Mouse (Mus musculus) thymus, adult 2 months (tissue): ENCODE measurements around the gene St6galnac6. TPM values are rescaled to one million over a fixed set of nuclear protein-coding genes. Genes with fewer than 3 reads are reported as not detected.
A peak's percentile ranks its signal among the peaks of the same experiment; 100 is the strongest.

Source experiments
- DNase-seq: peaks from one replicate; pipeline ENCODE4 v3.0.0; 2021
- H3K27ac ChIP-seq: fragments of 200-500 bp; 2 replicates; pipeline ENCODE4 v1.5.1; 2012; ENCODE audit warnings: low read length, control low read depth; ENCODE audit not compliant: control insufficient read depth, insufficient read depth
- H3K27me3 ChIP-seq: fragments of 200-500 bp; 2 replicates; pipeline ENCODE4 v1.6.1; 2012; ENCODE audit warnings: mild to moderate bottlenecking, low read length, moderate library complexity, mixed read lengths; ENCODE audit not compliant: control insufficient read depth, insufficient read depth
- H3K36me3 ChIP-seq: fragments of 200-500 bp; 2 replicates; pipeline ENCODE4 v1.6.1; 2012; ENCODE audit warnings: mild to moderate bottlenecking, low read length, moderate library complexity; ENCODE audit not compliant: control insufficient read depth, insufficient read depth
- H3K4me1 ChIP-seq: fragments of 200-500 bp; replicated peaks from 2 replicates; pipeline ENCODE4 v1.6.1; 2012; ENCODE audit warnings: low read length; ENCODE audit not compliant: control insufficient read depth, insufficient read depth
- H3K4me3 ChIP-seq: fragments of 200-500 bp; 2 replicates; pipeline ENCODE4 v1.5.1; 2012; ENCODE audit warnings: mild to moderate bottlenecking, low read length, control low read depth, moderate library complexity; ENCODE audit not compliant: control insufficient read depth, insufficient read depth
- CTCF ChIP-seq: fragments of 200-500 bp; IDR thresholded peaks from 2 replicates; pipeline ENCODE4 v1.5.1; 2012; ENCODE audit warnings: mild to moderate bottlenecking, control low read depth, low read length, moderate library complexity, borderline replicate concordance; ENCODE audit not compliant: control insufficient read depth, poor library complexity, insufficient read depth; ENCODE audit errors: extremely low read depth
- POLR2A ChIP-seq: fragments of 200-500 bp; IDR thresholded peaks from 2 replicates; pipeline ENCODE4 v1.6.1; 2012; ENCODE audit warnings: mild to moderate bottlenecking, low read length, control low read depth, moderate library complexity; ENCODE audit not compliant: control insufficient read depth, poor library complexity, insufficient read depth; ENCODE audit errors: extremely low read depth
- WGBS: fragments of 180-500 bp; shearing (Covaris S2); methylation state at CpG from one replicate; pipeline ENCODE4 v1.1.7; 2018; 5-methylcytosine and 5-hydroxymethylcytosine counted together
- polyA plus RNA-seq: library from polyadenylated mRNA; depleted of rRNA; stranded (reverse); fragments of >200 nt; gene quantifications from 2 replicates; pipeline ENCODE4 v1.2.3, GENCODE M21; 2012

St6galnac6 gene
- polyA plus RNA-seq, 1 experiment = 25.9 TPM

- no peak for DNase-seq
- WGBS = 83% methylated on average over 4 of the region's 4 CpGs
- no peaks in the 10 kb centered on the region for H3K36me3 ChIP-seq
- H3K27ac ChIP-seq = no peak overlapping the region
- no peak overlapping the region for H3K4me3 ChIP-seq
- no peaks in the 10 kb centered on the region for H3K4me1 ChIP-seq
- TF ChIP-seq POLR2A (no peak), CTCF (no peak)
- H3K27me3 ChIP-seq = no peaks in the 10 kb centered on the region
These were observed 28.6 kb downstream of the St6galnac6 start for GRCm38 (mm10) chr2:32628044-32628550.

DNA sequence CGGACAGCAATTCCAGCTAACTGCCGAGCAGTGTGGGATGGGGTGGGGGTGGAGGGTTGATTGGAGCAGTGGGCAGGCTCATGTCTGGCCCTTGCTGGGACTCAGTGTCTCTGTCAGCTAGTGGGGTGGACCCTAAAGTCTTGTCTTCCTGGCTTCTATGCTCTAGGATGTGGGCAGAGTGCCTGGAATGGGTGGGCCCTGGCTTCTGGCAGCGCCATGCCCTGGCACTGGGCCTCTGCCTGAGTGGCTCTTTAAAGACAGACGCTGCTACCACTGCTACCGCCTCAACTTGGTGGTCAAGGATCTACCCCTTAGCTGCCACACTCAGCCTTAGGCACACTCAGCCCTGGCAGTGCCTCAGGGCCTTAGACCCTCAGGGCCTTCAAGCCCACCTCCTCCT, 29.2 kb downstream of the St6galnac6 start:
- no peak for DNase-seq
- H3K36me3 ChIP-seq = no peaks in the 10 kb centered on the region
- no peak overlapping the region for H3K4me3 ChIP-seq
- 92% methylated on average over 5 of the region's 5 CpGs for WGBS
- no peak for TF ChIP-seq POLR2A
- no peak for TF ChIP-seq CTCF
- H3K4me1 ChIP-seq = no peaks in the 10 kb centered on the region
- H3K27ac ChIP-seq = no peak overlapping the region
- H3K27me3 ChIP-seq = no peaks in the 10 kb centered on the region

GRCm38 (mm10) chr2:32629276-32629976, 29.9 kb downstream of the St6galnac6 start:
- 75% methylated on average over 9 of the region's 9 CpGs for WGBS
- TF ChIP-seq POLR2A (no peak), CTCF (no peak)
- Histone ChIP-seq H3K27ac (no peak overlapping the region), H3K27me3 (no peaks in the 10 kb centered on the region), H3K36me3 (no peaks in the 10 kb centered on the region), H3K4me1 (no peaks in the 10 kb centered on the region; the same call in 1 of the 2 replicates), H3K4me3 (no peak overlapping the region)
- DNase-seq = no peak

DNA sequence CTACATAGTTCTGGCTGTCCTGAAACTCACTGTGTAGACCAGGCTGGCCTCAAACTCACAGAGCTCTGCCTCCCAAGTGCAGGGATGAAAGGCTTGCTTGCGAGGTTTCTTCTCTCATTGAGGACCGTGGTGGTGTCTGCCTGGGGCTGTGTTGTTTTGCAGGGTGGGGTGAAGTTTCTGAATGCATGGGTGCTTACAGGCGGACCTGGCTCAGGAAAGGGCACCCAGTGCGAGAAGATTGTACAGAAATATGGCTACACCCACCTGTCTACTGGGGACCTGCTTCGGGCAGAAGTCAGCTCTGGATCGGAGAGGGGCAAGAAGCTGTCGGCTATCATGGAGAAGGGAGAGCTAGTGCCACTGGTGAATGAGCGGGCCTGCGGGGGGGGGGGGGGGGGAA, 30.5 kb downstream of the St6galnac6 start:
- Histone ChIP-seq H3K36me3 (no peaks in the 10 kb centered on the region), H3K4me1 (no peaks in the 10 kb centered on the region; the same call in 1 of the 2 replicates), H3K4me3 (no peak overlapping the region), H3K27ac (no peak overlapping the region), H3K27me3 (no peaks in the 10 kb centered on the region)
- WGBS = 89% methylated on average over 9 of the region's 9 CpGs
- TF ChIP-seq CTCF (no peak), POLR2A (no peak)
- no peak for DNase-seq

GRCm38 (mm10) chr2:32631046-32631445, 31.5 kb downstream of the St6galnac6 start:
- no peak overlapping the region for H3K27ac ChIP-seq
- 95% methylated on average over 10 of the region's 10 CpGs for WGBS
- TF ChIP-seq POLR2A = no peak
- no peak for DNase-seq
- no peak overlapping the region for H3K4me3 ChIP-seq
- no peaks in the 10 kb centered on the region for H3K27me3 ChIP-seq
- H3K4me1 ChIP-seq = no peaks in the 10 kb centered on the region; the same call in 1 of the 2 replicates
- no peaks in the 10 kb centered on the region for H3K36me3 ChIP-seq

- 52% methylated on average over 7 of the region's 7 CpGs for WGBS
- Histone ChIP-seq H3K4me3 (no peak overlapping the region), H3K36me3 (no peaks in the 10 kb centered on the region), H3K27ac (no peak overlapping the region), H3K27me3 (no peaks in the 10 kb centered on the region), H3K4me1 (no peaks in the 10 kb centered on the region; the same call in 1 of the 2 replicates)
- TF ChIP-seq CTCF = peak; percentile 64; the same call in 1 of the 2 replicates
- no peak for TF ChIP-seq POLR2A
- peak; percentile 81 for DNase-seq
These were observed 32.4 kb downstream of the St6galnac6 start for GRCm38 (mm10) chr2:32631737-32632394.

GRCm38 (mm10) chr2:32633660-32634059, 34.2 kb downstream of the St6galnac6 start:
- Histone ChIP-seq H3K4me3 (no peak overlapping the region), H3K4me1 (peaks cover 9% of the 10 kb centered on the region), H3K27me3 (no peaks in the 10 kb centered on the region), H3K36me3 (no peaks in the 10 kb centered on the region), H3K27ac (no peak overlapping the region)
- TF ChIP-seq CTCF (no peak), POLR2A (no peak)
- WGBS = 88% methylated on average over 5 of the region's 5 CpGs
- no peak for DNase-seq
